Mouse (Mus musculus) lung, postnatal 0 days (tissue): ENCODE measurements at regions not wholly inside any gene's neighbourhood (a gene's known extent, or its start where the extent isn't known, plus 50 kb on each side); places are given as distances from the start of the nearest gene placed in this dataset.

Experiments used
- CTCF ChIP-seq: IDR thresholded peaks from 2 replicates; pipeline ENCODE4 v1.5.1; 2016; ENCODE audit warnings: antibody characterized with exemption, mild to moderate bottlenecking
- EP300 ChIP-seq: IDR thresholded peaks from 2 replicates; pipeline ENCODE4 v1.6.1; 2016; ENCODE audit warnings: antibody characterized with exemption, mild to moderate bottlenecking, control low read depth

DNA sequence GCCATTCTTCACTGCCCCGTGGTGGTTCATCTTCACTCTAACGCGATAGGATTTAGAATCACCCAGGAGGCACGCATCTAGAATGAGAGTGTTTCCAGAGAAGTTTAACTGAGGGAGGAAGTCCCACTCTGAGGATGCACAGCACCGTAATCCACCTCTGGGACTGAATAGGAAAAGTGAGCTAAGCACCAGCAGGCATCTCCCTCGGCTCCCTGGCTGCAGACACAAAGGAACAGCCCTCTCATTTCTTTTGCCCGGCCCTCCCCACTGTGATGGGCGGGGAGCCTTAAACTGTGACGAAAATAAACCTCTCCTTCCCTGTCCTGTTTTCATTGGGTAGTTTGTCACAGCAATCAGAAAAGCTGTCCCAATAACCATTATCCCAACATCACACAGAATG is 194.1 kb upstream of the Jmjd1c start:
- no peak for TF ChIP-seq CTCF
- no peak for TF ChIP-seq EP300
